Mouse (Mus musculus): ENCODE data around the gene Camk1g.

GRCm38 (mm10) chr1:193301216-193302092 is 68.6 kb downstream of the Camk1g start:
- TF ChIP-seq POLR2A (IDR thresholded peaks at IDR 0.05; ENCODE audit: borderline replicate concordance, extremely low read depth, low read depth, low read length) (0 out of 2 replicates have a peak, but pooled peaks have one; percentile 7), CTCF (IDR thresholded peaks at IDR 0.05; ENCODE audit: insufficient read depth, low read length) (no peak)
